Mouse (Mus musculus) testis, postnatal 14 days (tissue): ENCODE data around the gene Aatf.

Source experiments
- DNase-seq: peaks from one replicate; pipeline ENCODE4 v3.0.0; 2021; ENCODE audit warnings: low spot score

Gene Aatf

DNA sequence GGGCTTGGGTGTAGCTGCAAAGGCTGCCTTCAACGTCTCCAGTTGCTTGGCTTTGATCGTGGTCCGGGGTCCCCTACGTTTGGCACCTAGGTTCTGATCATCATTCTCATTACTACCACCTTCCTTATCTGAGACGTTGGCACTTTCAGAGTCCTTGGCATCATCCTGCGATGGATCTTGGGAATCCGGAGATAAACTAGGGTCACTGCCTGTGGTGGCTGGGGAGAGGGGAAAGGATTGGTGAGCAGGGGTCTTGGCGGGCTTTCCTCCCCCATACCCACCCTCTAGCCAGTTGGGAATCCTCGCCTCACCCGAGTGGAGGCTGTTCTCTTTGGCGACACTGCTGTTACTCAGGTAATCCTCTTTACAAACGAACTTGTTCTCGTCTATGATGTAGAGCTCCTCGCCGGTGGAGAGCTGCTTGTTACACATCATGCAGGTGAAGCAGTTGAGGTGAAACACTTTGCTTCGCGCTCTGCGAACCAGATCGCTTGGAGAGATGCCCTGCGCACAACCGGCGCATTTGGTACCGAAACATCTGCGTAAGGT is 8.5 kb upstream of the Aatf start:
- DNase-seq: no peak

DNA sequence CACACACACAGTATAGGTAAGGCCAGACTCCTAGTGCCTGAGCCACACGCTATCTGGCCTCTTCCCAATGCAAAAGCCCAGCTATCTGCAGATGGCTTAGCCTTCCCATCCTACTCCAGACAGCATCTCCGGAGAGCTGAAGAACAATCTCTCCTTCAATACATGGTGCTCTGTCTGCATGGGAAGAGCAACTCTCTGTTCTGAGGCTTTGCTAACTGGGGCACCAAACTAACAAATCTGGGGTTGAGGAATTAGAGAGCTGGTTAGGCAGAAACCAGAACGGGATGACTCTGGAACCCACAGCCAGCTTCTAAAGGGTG is 7.7 kb upstream of the Aatf start:
- no peak for DNase-seq

GRCm38 (mm10) chr11:84520269-84521070 is 7.1 kb upstream of the Aatf start:
- no peak for DNase-seq

- DNase-seq: no peak
These were observed 6.4 kb upstream of the Aatf start for GRCm38 (mm10) chr11:84519576-84520268.

GRCm38 (mm10) chr11:84519036-84519435 is 5.7 kb upstream of the Aatf start:
- DNase-seq: no peak

DNA sequence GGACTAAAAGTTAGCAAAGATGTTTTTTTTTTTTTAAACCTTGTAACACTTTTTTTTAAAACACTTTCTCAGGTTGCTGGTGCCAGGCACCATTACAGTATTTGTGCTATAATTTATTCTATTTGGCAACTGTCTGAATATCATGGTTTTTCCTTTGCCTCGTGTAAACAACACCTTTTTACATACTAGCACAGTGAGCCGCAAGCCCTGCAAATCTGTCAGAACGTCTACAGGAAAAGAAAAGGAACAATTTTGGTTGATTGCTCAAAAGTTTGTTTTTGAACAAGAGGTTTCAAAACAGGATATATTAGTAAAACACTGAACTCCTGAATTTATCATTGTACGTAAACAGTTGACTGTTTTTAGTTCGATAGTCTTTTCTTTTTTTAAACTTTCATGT is 4.9 kb upstream of the Aatf start:
- no peak for DNase-seq

- no peak for DNase-seq
These were observed 4.1 kb upstream of the Aatf start for GRCm38 (mm10) chr11:84517431-84517830.

GRCm38 (mm10) chr11:84516501-84517240 is 3.3 kb upstream of the Aatf start:
- no peak for DNase-seq

- no peak for DNase-seq
These were observed 1.3 kb downstream of the Aatf start for GRCm38 (mm10) chr11:84512031-84512430.

GRCm38 (mm10) chr11:84504296-84504695 is 9.0 kb downstream of the Aatf start:
- DNase-seq: no peak

- no peak for DNase-seq
These were observed 15.4 kb downstream of the Aatf start for GRCm38 (mm10) chr11:84497944-84498343.

GRCm38 (mm10) chr11:84496901-84497300 is 16.4 kb downstream of the Aatf start:
- no peak for DNase-seq

DNA sequence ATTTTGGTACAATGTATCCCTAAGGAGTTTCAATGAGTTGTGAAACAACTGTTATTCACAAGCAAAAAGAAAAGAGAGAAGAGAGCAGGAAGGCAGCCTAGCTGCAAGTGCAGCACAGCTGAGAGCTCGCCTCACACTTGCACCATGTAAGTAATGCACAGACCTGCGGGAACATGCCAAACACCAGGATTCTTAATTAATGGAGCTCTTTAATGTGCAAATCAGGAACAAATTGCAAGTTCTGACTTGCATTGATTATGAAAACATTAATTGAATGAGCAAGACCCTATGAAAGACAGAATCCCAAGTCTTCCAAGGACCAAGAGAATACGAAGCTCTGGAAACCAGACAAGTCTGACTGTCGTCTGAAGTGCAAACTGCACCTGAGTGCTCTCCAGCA is 17.5 kb downstream of the Aatf start:
- no peak for DNase-seq

DNA sequence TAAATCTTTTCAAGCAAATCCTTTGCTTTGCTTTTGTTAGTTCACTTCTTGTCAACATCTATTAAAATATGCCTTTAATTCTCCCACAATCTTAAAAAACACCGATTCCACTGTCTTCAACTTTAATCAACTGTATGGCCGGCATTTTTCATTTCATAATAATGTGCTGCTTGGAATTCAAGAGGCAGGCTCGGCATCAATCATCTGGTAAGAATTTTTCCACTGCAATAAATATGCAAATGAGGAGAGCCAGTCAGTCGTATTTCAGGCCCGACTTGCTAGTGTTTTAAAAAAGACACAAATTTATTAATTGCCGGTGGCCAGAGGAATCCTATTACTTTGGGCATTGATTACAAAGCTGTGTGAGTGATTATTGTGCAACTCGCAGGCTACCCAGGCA is 31.7 kb downstream of the Aatf start:
- no peak for DNase-seq

DNA sequence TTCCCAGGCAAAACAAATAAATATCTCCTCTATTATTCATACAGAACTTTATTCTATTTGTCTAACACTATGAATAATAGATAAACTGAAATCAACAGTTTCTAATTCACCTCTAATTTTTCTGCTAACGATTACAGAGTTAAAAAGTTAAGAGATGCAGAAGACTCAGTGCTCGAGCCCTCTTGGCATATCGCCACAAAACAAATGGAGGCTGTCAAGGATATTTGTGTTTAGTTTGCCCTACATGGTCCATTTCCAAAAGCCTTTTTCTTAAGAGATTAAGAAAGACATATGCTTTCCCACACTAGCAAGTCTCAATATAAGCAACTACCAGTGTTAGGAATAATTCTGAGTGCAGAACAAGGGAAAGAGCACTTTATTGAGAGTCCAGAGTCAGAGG is 32.9 kb downstream of the Aatf start:
- DNase-seq: no peak

DNA sequence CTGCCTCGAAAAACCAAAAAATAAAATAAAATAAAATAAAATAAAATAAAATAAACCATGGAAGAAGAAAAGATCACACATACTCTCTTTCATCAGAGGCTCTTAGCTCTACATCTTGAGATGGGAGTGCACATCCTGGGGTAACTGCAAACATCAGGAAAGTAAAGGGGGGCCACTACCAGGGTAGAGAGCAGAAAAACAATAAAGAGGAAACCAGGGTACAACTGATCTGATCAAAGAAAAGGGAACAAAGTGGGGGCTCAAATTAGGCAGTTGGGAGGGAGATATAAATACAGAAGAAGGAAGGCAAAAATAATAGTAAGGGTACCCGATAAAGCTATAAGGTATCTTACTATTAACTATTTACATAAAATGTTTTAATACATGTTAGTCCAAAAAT is 36.7 kb downstream of the Aatf start:
- no peak for DNase-seq

DNA sequence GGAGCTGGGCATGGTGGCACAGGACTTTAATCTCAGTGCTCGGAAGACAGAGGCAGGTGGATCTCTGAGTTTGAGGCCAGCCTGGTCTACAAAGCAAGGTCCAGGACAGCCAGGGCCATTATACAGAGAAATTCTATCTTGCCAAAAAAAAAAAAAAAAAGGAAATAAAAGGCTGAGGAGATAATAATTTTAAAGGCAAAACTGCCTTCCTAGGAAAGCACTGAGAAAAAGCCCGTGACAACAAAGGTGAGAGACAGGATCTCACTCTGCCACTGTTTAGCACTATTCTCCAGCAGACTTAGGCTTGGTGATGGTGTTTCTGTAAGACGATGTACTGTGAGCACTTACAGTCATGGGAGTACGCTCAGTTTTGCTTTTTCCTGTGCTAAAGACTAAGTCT is 37.3 kb downstream of the Aatf start:
- no peak for DNase-seq

DNA sequence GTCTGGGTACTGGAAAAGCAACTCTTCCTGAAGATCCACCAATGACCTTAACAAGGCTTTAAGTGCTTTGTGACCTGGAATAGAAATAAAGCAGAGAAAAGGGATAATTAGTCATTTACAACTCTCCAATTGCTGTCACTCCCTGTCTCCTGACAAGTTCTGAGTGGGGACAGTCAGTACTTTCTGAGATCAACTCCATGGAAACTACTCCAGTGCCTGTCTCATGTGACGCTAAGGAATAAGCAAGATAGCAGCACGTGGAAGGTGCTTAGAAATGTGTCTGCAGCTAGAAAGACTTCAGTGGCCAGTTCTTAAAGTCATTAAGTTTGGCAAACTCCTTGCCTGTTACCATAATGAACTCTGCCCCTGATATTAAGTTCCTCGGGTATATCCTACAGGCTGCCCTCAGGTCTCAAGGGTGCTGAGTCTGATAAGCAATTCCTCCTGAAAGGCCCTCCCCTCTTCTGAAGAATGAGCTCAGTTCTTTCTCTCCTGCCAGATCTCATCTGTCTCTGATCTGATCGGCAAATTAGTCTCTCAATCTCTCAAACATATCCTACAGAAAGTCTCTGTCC is 40.1 kb downstream of the Aatf start:
- DNase-seq: no peak

DNA sequence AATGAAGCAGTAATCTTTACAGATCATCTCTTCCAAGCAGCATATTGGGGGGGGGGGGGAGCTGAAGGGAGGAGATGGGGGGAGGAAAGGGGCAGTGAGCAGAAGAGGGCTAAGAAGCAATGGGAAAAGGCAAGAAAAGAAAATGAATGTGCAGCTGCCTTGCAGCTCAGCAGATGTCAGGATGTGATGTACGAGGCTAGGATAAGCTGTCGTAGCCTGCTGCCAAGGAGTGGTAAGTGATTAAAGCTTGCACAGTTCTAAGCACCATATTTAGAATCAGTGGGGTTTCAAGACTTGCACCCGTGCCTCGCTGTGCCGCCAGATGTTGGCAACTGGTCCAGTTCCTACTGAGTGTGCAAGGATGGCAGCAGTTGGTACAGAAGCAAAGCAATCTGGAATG is 48.8 kb downstream of the Aatf start:
- no peak for DNase-seq

- no peak for DNase-seq
These were observed 59.4 kb downstream of the Aatf start for GRCm38 (mm10) chr11:84453901-84454300.

GRCm38 (mm10) chr11:84442554-84443331 is 70.6 kb downstream of the Aatf start:
- DNase-seq: no peak

DNA sequence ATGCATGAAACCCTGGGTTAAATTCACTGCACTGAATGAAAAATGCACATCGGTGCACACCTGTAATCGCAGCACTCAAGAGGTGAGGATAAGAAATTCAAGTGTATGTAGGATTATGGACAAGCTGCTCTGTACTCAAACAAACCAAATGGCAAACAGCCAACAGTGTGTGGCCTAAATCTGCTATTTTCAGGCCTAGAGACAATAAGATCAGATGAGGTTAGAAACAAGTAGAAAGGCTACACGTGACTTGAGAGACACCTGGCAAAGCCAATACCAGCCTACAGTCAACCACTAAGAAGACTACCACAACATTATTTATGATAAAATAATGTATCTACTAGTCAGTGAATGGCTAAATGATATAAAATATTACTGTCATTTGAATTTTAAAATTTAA is 72.9 kb downstream of the Aatf start:
- DNase-seq: no peak
